Mouse (Mus musculus) neural tube, embryonic 13.5 days (tissue): ENCODE results near the gene Tex22. TPM values are rescaled to one million over a fixed set of nuclear protein-coding genes. Genes with fewer than 3 reads are reported as not detected.

Source experiments
- ATAC-seq: fragments of 200-750 bp; cut with Nextera tagmentation; 2 replicates; pipeline ENCODE4 v1.8.0; 2017; ENCODE audit warnings: low read depth, mild to moderate bottlenecking, moderate TSS enrichment, moderate library complexity
- H3K27ac ChIP-seq: fragments of 300-500 bp; sonication (generic); replicated peaks from 2 replicates; pipeline ENCODE4 v1.5.1; 2015; ENCODE audit warnings: moderate library complexity, mild to moderate bottlenecking, inconsistent platforms
- H3K27me3 ChIP-seq: fragments of 300-500 bp; sonication (generic); 2 replicates; pipeline ENCODE4 v1.6.1; 2015; ENCODE audit warnings: mild to moderate bottlenecking, inconsistent platforms
- H3K36me3 ChIP-seq: fragments of 300-500 bp; sonication (generic); 2 replicates; pipeline ENCODE4 v1.6.1; 2015; ENCODE audit warnings: mild to moderate bottlenecking, inconsistent platforms
- H3K4me1 ChIP-seq: fragments of 300-500 bp; sonication (generic); replicated peaks from 2 replicates; pipeline ENCODE4 v1.6.1; 2015; ENCODE audit warnings: inconsistent platforms
- H3K4me2 ChIP-seq: fragments of 300-500 bp; sonication (generic); 2 replicates; pipeline ENCODE4 v1.6.1; 2015; ENCODE audit warnings: inconsistent platforms, mild to moderate bottlenecking, moderate library complexity
- H3K4me3 ChIP-seq: fragments of 300-500 bp; sonication (generic); 2 replicates; pipeline ENCODE4 v1.5.1; 2015; ENCODE audit warnings: mild to moderate bottlenecking, inconsistent platforms
- H3K9ac ChIP-seq: fragments of 300-500 bp; sonication (generic); 2 replicates; pipeline ENCODE4 v1.6.1; 2015; ENCODE audit warnings: moderate library complexity, mild to moderate bottlenecking, inconsistent platforms
- H3K9me3 ChIP-seq: fragments of 300-500 bp; sonication (generic); 2 replicates; pipeline ENCODE4 v1.6.1; 2016; ENCODE audit warnings: inconsistent platforms
- WGBS: fragments of 180-500 bp; shearing (Covaris S2); methylation state at CpG from one replicate; pipeline ENCODE4 v1.1.7; 2015; 5-methylcytosine and 5-hydroxymethylcytosine counted together
- polyA plus RNA-seq: library from polyadenylated mRNA; unstranded; fragments of >200 nt; fragmentation: Nextera tagmentation; extraction: Ambion mirVana; gene quantifications from 2 replicates; pipeline ENCODE4 v1.2.1, GENCODE M21; 2015

Tex22 gene
- polyA plus RNA-seq = not detected in 2 replicates

DNA sequence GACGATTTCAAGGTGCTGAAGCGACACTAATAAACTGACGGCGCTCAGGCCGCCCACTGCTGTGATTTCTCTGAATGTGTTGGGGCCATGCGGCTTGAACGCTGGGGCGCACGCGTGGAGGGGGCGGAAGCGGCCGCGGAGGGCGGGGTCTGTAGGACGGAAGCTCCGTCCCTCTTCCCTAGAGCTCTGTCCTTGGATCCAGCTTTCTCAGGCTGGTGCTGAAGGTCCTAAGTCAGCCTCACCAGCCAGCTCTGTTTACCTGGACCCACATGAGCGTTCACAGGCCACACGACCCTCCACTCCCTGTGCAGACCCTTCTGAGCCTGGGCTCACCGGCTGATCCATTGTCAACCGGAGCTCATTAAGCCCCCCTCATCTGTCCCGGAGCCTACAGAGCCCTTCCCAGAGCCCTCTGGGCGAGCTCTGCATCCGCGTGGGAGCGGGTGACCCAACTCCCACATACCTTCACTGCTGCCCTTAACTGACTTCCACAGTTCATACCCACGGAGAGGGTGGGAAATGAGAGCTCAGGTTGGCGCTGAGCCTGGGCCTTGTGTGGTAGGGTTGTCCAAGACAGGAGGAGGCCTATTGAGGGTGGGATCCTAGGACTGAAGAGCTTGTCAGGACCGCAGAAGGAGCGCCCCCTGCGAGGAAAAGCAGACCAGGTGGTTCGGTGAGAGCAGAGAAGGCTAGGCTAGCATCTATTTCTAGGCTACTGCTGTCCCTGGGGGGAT lies at the start of gene Tex22:
TSS of gene Tex22 (plus strand) at position 174 of the 734 bp plus-strand sequence.
- Histone ChIP-seq H3K36me3 (peaks cover 28% of the 10 kb centered on the region), H3K27me3 (no peaks in the 10 kb centered on the region), H3K4me1 (peaks cover 25% of the 10 kb centered on the region), H3K9ac (peak within 1 kb of the TSS; percentile 84), H3K27ac (peak within 1 kb of the TSS; percentile 98), H3K4me2 (peak within 1 kb of the TSS; percentile 95), H3K4me3 (peak within 1 kb of the TSS; percentile 50), H3K9me3 (no peaks in the 10 kb centered on the region)
- 3% methylated on average over 32 of the region's 32 CpGs for WGBS
- peak; percentile 93 for ATAC-seq

DNA sequence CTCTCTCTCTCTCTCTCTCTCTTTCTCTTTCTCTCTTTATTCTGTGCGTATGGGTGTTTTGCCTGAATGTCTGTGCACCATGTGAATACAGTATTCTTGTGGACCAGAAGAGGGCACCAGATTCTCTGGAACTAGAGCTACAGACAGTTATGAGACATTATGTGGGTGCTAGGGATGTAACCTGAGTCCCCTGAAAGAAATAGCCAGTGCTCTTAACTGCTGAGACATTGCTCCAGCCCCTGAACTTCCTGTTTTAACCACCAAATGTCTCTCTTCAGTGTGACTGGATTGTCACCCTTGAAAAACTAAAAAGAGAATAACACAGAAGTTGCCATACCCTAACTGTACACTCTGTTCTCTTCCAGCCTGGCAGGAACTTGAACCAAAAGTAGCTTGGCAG lies 47.7 kb upstream of the Tex22 start:
- Histone ChIP-seq H3K9ac (no peak overlapping the region), H3K36me3 (peaks cover 28% of the 10 kb centered on the region), H3K27ac (no peak overlapping the region), H3K27me3 (no peaks in the 10 kb centered on the region), H3K4me1 (peaks cover 48% of the 10 kb centered on the region), H3K4me2 (no peak overlapping the region), H3K4me3 (no peak overlapping the region), H3K9me3 (no peaks in the 10 kb centered on the region)
- 93% methylated on average over 1 of the region's 1 CpGs for WGBS
- ATAC-seq = no peak

DNA sequence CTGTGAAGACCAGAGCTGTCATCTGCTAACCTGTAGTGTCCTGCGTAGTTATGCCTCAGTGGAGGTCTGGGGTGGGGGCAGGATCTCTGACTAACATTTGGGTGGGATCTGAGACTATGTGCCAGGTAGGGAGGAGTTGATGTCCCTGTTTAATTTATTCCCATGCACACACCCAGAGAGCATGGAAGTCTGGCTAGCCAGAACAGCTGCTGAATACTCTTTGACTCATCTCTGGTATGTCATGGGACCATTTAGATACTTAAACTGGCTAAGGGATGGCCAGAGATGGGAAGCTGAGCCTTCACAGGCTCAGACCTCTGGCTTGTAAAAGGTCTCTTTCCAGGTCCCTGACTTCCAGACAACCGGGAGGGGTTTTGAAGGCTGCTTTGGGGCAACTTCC lies 46.8 kb upstream of the Tex22 start:
- Histone ChIP-seq H3K9ac (no peak overlapping the region), H3K4me3 (no peak overlapping the region), H3K27ac (0 out of 2 replicates have a peak overlapping the region, but pooled peaks have one; percentile 49), H3K4me2 (no peak overlapping the region), H3K4me1 (peaks cover 58% of the 10 kb centered on the region), H3K9me3 (no peaks in the 10 kb centered on the region), H3K27me3 (no peaks in the 10 kb centered on the region), H3K36me3 (peaks cover 25% of the 10 kb centered on the region)
- no peak for ATAC-seq
- 87% methylated on average over 2 of the region's 2 CpGs for WGBS

DNA sequence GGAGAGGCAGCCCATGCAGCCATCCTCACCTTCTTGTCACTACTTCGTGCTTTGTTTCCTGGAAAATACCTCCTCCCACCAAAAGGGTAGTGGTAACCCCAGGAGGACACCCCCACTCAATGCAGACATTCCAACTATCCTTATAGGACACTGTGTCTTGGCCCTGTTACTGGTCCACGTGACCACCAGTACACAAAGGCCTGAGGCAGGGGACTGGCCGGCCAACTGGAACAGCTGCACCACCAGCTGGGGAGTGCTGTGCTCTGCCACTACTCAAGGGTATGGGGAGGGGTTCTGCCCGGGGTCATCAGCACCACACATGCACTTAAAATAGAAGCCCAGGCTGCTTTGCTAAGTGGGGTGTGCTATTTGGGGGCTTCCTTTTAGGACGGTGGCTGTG lies 46.2 kb upstream of the Tex22 start:
- ATAC-seq = peak; percentile 13; the same call in 1 of the 2 replicates
- Histone ChIP-seq H3K4me1 (peaks cover 61% of the 10 kb centered on the region), H3K4me2 (no peak overlapping the region), H3K4me3 (no peak overlapping the region), H3K9ac (no peak overlapping the region), H3K27me3 (no peaks in the 10 kb centered on the region), H3K27ac (peak overlapping the region; percentile 49), H3K36me3 (peaks cover 22% of the 10 kb centered on the region), H3K9me3 (no peaks in the 10 kb centered on the region)
- WGBS = 34% methylated on average over 5 of the region's 5 CpGs

DNA sequence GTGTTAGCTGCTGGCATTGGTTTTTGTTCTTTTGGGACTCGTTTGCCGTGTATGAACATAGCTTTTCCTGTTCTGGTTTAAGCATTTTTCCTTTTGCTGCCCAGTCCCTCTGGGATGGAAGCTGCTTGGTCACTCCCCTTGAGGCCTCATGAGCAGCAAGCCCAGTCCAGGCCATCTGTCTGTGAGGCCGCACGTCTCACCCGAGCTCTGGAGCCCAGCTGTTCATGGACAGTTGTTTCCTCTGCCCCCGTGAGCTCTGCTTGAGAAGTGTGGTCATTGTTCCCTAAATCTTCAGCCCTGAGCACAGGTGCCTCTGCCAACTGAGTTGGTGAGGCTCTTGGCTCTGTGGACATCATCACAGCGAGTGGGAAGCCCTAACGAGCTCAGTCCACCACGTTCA lies 45.4 kb upstream of the Tex22 start:
- 58% methylated on average over 9 of the region's 9 CpGs for WGBS
- Histone ChIP-seq H3K27me3 (no peaks in the 10 kb centered on the region), H3K9ac (peak overlapping the region; percentile 13; the same call in 1 of the 2 replicates)

DNA sequence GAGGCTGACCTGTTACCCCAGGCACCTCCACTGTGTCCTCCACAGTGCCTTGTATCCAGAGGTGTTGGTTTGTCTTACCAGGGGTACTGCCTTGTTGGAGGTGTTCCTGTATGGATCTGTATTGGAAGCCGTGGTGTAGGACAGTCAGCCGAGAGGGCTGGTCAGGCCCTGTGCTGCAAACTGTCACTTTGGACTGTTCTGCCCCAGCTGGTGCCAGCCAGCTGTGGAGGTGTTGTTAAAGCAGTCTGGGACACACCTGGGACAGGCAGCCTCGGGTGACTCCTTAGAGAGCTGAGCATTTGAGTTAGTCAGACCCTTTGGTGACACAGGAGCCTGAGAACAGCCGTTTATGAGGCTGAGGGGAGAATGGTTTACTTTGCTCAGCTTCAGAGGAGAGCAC lies 44.3 kb upstream of the Tex22 start:
- Histone ChIP-seq H3K9ac (no peak overlapping the region), H3K36me3 (peaks cover 11% of the 10 kb centered on the region), H3K4me1 (peaks cover 70% of the 10 kb centered on the region), H3K9me3 (no peaks in the 10 kb centered on the region), H3K4me3 (no peak overlapping the region), H3K27me3 (no peaks in the 10 kb centered on the region), H3K4me2 (no peak overlapping the region), H3K27ac (no peak overlapping the region)
- ATAC-seq = no peak
- WGBS = 71% methylated on average over 4 of the region's 4 CpGs

More for the DNA sequence above, 45.4 kb upstream of the Tex22 start:
- no peak for ATAC-seq
- H3K4me2 ChIP-seq = no peak overlapping the region
- H3K36me3 ChIP-seq = peaks cover 15% of the 10 kb centered on the region
- H3K4me3 ChIP-seq = no peak overlapping the region
- peaks cover 64% of the 10 kb centered on the region for H3K4me1 ChIP-seq
- H3K9me3 ChIP-seq = no peaks in the 10 kb centered on the region
- H3K27ac ChIP-seq = peak overlapping the region; percentile 49

DNA sequence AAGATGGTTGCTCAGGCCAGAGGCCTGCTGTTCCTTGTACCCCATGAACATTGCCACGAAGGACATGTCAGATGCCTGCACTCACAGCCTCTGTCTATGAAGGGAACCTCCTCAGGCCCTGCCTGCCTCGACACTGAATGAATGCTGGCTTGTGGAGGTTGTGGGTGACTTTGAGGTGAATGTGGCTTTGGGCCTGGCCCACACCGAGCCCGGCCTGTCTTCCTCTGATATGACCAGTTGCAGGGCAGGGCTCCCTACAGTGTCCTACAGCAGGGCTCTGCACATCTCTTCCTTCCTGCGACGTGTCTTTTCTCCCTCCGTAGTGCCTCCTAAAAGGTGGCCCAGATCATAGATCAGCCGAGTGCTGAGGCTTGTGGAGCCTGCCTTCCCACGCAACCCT lies 43.3 kb upstream of the Tex22 start:
- Histone ChIP-seq H3K4me2 (no peak overlapping the region), H3K36me3 (peaks cover 4% of the 10 kb centered on the region; the same call in 1 of the 2 replicates), H3K27ac (no peak overlapping the region), H3K4me3 (no peak overlapping the region), H3K4me1 (peaks cover 70% of the 10 kb centered on the region), H3K9ac (no peak overlapping the region), H3K27me3 (no peaks in the 10 kb centered on the region), H3K9me3 (no peaks in the 10 kb centered on the region)
- 87% methylated on average over 9 of the region's 9 CpGs for WGBS
- no peak for ATAC-seq

DNA sequence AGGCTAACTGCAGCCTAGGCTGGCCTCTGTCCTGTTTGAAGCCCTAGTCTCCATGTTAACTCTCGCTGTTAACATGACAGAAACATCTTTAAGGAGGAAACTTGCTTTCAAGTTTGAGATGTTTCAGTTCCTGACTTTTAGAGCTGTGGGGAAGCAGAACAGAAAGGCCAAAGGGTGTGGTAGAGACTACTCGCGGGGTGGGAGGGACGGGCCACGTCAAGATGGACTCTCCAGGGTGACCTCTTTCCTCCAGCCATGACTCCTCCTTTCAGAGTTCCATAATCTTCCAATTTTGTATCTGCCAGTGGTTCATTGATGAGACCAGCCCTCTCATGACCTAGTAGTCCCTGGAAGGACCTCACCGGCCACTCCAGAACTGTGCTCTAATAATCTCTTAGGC lies 42.9 kb upstream of the Tex22 start:
- H3K4me2 ChIP-seq = no peak overlapping the region
- H3K9me3 ChIP-seq = no peaks in the 10 kb centered on the region
- peaks cover 70% of the 10 kb centered on the region for H3K4me1 ChIP-seq

DNA sequence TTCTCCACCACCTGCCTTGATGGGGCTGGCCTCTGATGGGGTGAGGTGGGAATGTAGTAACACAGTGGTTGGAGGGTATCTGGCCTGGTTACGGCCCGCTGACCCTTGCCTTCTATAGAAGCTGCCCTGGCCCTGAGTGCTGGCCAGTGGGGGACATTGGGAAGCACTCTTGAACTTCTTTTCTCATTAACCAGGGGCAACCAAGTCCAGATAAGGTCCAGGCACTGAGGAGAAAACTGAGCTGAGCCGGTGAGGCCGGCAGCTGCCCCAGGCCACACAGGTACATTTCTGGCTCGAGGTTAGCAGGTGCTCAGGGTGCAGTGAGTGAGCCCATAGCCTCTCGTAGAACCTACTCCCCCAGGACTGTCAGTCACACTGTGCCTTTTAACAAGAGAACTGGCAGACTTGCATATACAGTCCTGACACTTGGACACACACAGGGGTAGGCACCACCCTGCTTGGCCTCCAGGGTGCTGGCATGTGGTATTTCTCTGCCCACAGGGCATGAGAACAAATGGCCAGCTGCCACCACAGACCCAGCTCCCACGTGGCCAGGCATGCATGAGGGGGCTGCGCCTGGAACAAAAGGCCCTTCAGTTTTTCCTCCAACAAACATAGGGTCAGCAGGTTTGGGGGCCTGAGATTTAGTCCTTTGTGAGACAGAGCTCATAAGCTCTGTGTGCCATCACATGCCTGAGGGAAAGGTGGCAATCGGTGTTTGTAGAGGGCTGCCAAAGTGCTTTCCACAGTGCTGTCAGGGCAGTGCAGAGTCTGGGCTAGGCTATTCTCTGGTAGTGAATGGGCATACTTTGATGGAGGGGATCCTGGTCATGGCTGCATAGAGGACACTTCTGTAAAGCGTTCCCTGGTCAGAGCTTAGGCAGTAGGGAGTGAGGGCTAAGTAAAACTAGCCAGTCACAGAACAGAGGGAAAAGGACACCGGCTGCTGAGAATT lies 41.7 kb upstream of the Tex22 start:
- Histone ChIP-seq H3K9me3 (no peaks in the 10 kb centered on the region), H3K9ac (peak overlapping the region; percentile 41), H3K4me1 (peaks cover 66% of the 10 kb centered on the region), H3K4me2 (no peak overlapping the region), H3K36me3 (no peaks in the 10 kb centered on the region), H3K27ac (peak overlapping the region; percentile 67), H3K4me3 (no peak overlapping the region), H3K27me3 (no peaks in the 10 kb centered on the region)
- WGBS = 52% methylated on average over 11 of the region's 11 CpGs
- ATAC-seq = peak; percentile 70

More for the DNA sequence above, 42.9 kb upstream of the Tex22 start:
- no peaks in the 10 kb centered on the region for H3K27me3 ChIP-seq
- ATAC-seq = no peak
- WGBS = 90% methylated on average over 6 of the region's 6 CpGs
- H3K36me3 ChIP-seq = peaks cover 2% of the 10 kb centered on the region; the same call in 1 of the 2 replicates
- H3K4me3 ChIP-seq = no peak overlapping the region
- no peak overlapping the region for H3K27ac ChIP-seq
- no peak overlapping the region for H3K9ac ChIP-seq

DNA sequence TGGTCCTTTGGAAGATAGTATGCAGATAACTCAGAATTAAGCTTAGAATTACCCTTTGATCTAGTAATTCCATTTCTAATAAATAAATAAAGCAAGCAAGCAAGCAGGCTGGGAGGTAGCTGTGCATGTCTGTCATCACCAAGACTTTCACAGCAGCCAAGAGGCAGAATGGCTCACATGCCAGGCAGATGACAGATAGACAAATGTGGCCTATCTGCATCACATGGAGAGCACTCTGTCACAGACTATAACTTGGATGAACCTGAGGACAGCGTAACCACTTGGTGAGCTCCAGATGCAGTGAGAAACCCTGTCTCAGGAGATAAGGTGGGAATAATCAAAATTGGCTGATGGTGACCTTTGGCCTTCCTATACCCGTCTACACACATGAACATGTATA lies 39.2 kb upstream of the Tex22 start:
- H3K9ac ChIP-seq = no peak overlapping the region
- H3K4me3 ChIP-seq = no peak overlapping the region
- WGBS = 92% methylated on average over 2 of the region's 2 CpGs
- no peak overlapping the region for H3K4me2 ChIP-seq
- H3K27ac ChIP-seq = no peak overlapping the region
- no peak for ATAC-seq
- H3K9me3 ChIP-seq = no peaks in the 10 kb centered on the region
- no peaks in the 10 kb centered on the region for H3K27me3 ChIP-seq
- peaks cover 43% of the 10 kb centered on the region for H3K4me1 ChIP-seq
- no peaks in the 10 kb centered on the region for H3K36me3 ChIP-seq

DNA sequence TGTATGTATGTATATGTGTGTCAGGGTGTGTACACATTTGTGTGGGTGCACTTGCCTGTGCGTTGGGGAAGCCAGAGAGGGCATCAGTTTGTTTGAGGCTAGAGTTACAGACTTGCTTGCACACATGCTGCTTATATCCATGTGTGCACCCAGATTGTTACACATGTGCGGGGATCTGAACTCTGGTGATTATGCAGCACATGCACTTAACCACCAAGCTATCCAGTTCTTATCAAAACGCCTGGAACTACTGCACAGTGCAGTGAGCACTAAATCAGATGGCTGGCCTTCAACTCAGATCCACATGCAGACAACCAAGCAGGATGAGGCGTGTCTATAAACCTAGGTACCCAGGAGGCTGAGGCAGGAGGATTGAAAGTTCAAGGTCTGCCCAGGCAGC lies 37.3 kb upstream of the Tex22 start:
- H3K4me3 ChIP-seq = no peak overlapping the region
- H3K36me3 ChIP-seq = no peaks in the 10 kb centered on the region
- H3K9ac ChIP-seq = no peak overlapping the region
- no peaks in the 10 kb centered on the region for H3K9me3 ChIP-seq
- no peaks in the 10 kb centered on the region for H3K27me3 ChIP-seq
- WGBS = 93% methylated on average over 4 of the region's 4 CpGs
- no peak for ATAC-seq
- peaks cover 42% of the 10 kb centered on the region for H3K4me1 ChIP-seq
- no peak overlapping the region for H3K27ac ChIP-seq
- H3K4me2 ChIP-seq = no peak overlapping the region

DNA sequence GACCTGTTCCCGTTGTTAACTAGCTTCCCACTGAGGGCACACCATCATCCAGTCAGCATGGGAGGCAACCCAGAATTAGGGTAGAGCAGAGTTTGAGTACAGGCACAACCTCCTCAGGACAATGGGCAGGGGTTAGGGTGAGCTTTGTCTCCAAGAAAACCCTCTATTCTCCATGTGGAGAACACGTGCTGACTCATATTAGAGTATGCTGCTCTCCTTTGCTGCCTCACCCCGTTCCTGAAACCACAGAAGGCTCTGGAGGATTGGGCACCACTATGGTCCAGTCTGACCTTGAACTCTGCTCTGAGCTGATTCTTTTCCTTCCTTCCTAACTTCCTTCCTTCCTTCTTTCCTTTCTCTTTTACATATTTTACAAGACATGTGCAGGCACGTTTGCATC lies 35.9 kb upstream of the Tex22 start:
- no peaks in the 10 kb centered on the region for H3K9me3 ChIP-seq
- H3K27ac ChIP-seq = no peak overlapping the region
- H3K4me2 ChIP-seq = no peak overlapping the region
- no peak for ATAC-seq
- no peaks in the 10 kb centered on the region for H3K36me3 ChIP-seq
- H3K4me3 ChIP-seq = no peak overlapping the region
- H3K27me3 ChIP-seq = no peaks in the 10 kb centered on the region
- 89% methylated on average over 4 of the region's 4 CpGs for WGBS
- H3K9ac ChIP-seq = no peak overlapping the region
- H3K4me1 ChIP-seq = peaks cover 27% of the 10 kb centered on the region
